Mouse (Mus musculus): Measurements from ENCODE around the gene Mrm3.

DNA sequence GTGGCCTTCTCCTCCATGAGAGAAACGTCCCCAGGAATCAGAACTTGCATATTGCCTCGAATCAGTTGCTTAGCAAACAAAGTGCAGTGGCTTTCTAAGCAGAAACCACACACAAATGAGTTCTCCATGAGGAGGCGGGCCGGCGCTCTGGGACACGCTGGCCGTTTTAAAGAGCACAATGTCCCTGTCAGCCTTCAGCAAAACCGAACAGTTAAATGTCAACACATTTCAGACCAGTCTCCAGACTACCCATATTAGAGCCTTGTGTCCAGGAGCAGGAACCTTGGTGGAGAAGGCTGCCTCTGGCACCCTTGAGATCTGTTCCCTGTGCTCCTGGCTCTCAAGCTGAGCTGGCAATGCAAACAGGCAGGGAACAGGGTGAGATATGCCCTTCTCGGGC, 53.7 kb downstream of the Mrm3 start:
- no peak for TF ChIP-seq MYOG (IDR thresholded peaks at IDR 0.05; ENCODE audit: control insufficient read depth in 1 of 3, insufficient read depth in 1 of 3, insufficient read length in 2 of 3, low read depth in 2 of 3)
- TF ChIP-seq POLR2A (IDR thresholded peaks at IDR 0.05; ENCODE audit: insufficient read length, low read depth): no peak
- no peak for TF ChIP-seq MAX (IDR thresholded peaks at IDR 0.05; ENCODE audit: low read depth)
- TF ChIP-seq CEBPB (IDR thresholded peaks at IDR 0.05; ENCODE audit: insufficient read depth, poor library complexity, severe bottlenecking): no peak
